In genomic region chr4:123411006-123411731, GRCm38 (mm10) we compare ENCODE assay signal across 8 mouse cellular contexts.
DNase-seq lines count a peak whose midpoint lies in the region; ATAC-seq and TF ChIP-seq lines count a peak whose summit lies in the region.

No protein-coding gene starts in this region.

- peak overlapping the region; percentile 81 for H3K9ac ChIP-seq in heart, embryonic 12.5 days

- peak; percentile 75 for DNase-seq in embryo, embryonic 10 days (ENCODE audit: low spot score)
- DNase-seq in embryo, embryonic 9.5 days (ENCODE audit: extremely low spot score): no peak
- DNase-seq in embryo, embryonic 10.5 days (ENCODE audit: low spot score): peak; percentile 81
- peak; percentile 45 to 72 for DNase-seq in kidney, postnatal 25 days
- peak; percentile 22 to 40 for DNase-seq in spleen, adult 18-20 months

- H3K79me2 ChIP-seq in macrophage (ENCODE audit: inconsistent target): peaks cover 48% of the 10 kb centered on the region; the same call in 1 of the 2 replicates

- peaks cover 37% of the 10 kb centered on the region for H3K36me3 ChIP-seq in E14TG2a.4 (ENCODE audit: insufficient read depth, low read length)
- H3K36me3 ChIP-seq in heart, embryonic 12.5 days: peaks cover 17% of the 10 kb centered on the region
- H3K36me3 ChIP-seq in macrophage (ENCODE audit: inconsistent target): peaks cover 5% of the 10 kb centered on the region; the same call in 1 of the 2 replicates

- WGBS in heart, embryonic 12.5 days: 3% methylated on average over 36 of the region's 36 CpGs
- WGBS in macrophage (ENCODE audit: missing documents): 4% methylated on average over 36 of the region's 36 CpGs

- no peak for TF ChIP-seq CTCF in E14TG2a.4 (conservative IDR thresholded peaks at IDR 0.05; ENCODE audit: low read length)

- no peaks in the 10 kb centered on the region for H3K27me3 ChIP-seq in E14TG2a.4 (ENCODE audit: insufficient read depth, low read length)
- no peaks in the 10 kb centered on the region for H3K27me3 ChIP-seq in heart, embryonic 12.5 days (replicated peaks)

- H3K4me2 ChIP-seq in heart, embryonic 12.5 days: peak overlapping the region; percentile 88

- H3K27ac ChIP-seq in heart, embryonic 12.5 days (ENCODE audit: poor library complexity, severe bottlenecking): peak overlapping the region; percentile 94
- no peak overlapping the region for H3K27ac ChIP-seq in macrophage

- peak overlapping the region; percentile 90 for H3K4me3 ChIP-seq in E14TG2a.4 (replicated peaks; ENCODE audit: low read length)
- H3K4me3 ChIP-seq in heart, embryonic 12.5 days: peak overlapping the region; percentile 84
- H3K4me3 ChIP-seq in macrophage (ENCODE audit: inconsistent target): peak overlapping the region; percentile 28

- H3K4me1 ChIP-seq in E14TG2a.4 (replicated peaks; ENCODE audit: low read depth, low read length): peaks cover 24% of the 10 kb centered on the region
- peaks cover 62% of the 10 kb centered on the region for H3K4me1 ChIP-seq in heart, embryonic 12.5 days (replicated peaks)

- ATAC-seq in heart, embryonic 12.5 days (ENCODE audit: insufficient number of reproducible peaks, low FRiP score): peak; percentile 10

- no peaks in the 10 kb centered on the region for H3K9me3 ChIP-seq in E14TG2a.4 (ENCODE audit: low read length)
- no peaks in the 10 kb centered on the region for H3K9me3 ChIP-seq in heart, embryonic 12.5 days (replicated peaks)

Comparison
In these comparisons a context has a peak if more than half of its experiments do, and no peak if none do; other contexts are left out.
1. H3K4me3 ChIP-seq: peak in every context shown above with its lines; median percentile 90 in E14TG2a.4; 84 in heart, embryonic 12.5 days; 28 in macrophage.